Mouse (Mus musculus): ENCODE results near the gene Rcn3. TPM values are rescaled to one million over a fixed set of nuclear protein-coding genes. Genes with fewer than 3 reads are reported as not detected.

The Rcn3 gene
- total and polyA plus RNA-seq, 3 experiments: 16.0 to 43.0 TPM; not detected in 1

- no peak overlapping the region for H3K4me3 ChIP-seq (ENCODE audit: control insufficient read depth in 1 of 2, insufficient read depth in 1 of 2, low read depth in 2 of 2, low read length in 2 of 2)
- TF ChIP-seq POLR2A (IDR thresholded peaks at IDR 0.05; ENCODE audit: control insufficient read depth in 1 of 2, insufficient read depth in 1 of 2, low read depth in 1 of 2, low read length in 2 of 2, poor library complexity in 1 of 2) (no peak), MAX (IDR thresholded peaks at IDR 0.05; ENCODE audit: low read length) (no peak), SMC3 (IDR thresholded peaks at IDR 0.05; ENCODE audit: low read depth, low read length) (no peak), ZNF384 (IDR thresholded peaks at IDR 0.05; ENCODE audit: low read depth, low read length) (no peak), MYC (IDR thresholded peaks at IDR 0.05; ENCODE audit: low read depth, low read length) (no peak), ETS1 (IDR thresholded peaks at IDR 0.05; ENCODE audit: low read depth, low read length) (no peak)
- H3K27me3 ChIP-seq (ENCODE audit: control insufficient read depth in 1 of 2, insufficient read depth in 2 of 2, low read length in 2 of 2): no peaks in the 10 kb centered on the region
- no peak for DNase-seq (ENCODE audit: low read depth, low spot score)
- H3K9me3 ChIP-seq (replicated peaks; ENCODE audit: insufficient read depth, low read length): no peaks in the 10 kb centered on the region
- H3K4me1 ChIP-seq (ENCODE audit: control insufficient read depth in 1 of 2, insufficient read depth in 2 of 2, low read length in 2 of 2): peaks cover 3 to 9% of the 10 kb centered on the region in 2 experiments; a peak in 3 of 4 replicates
- no peak overlapping the region for H3K27ac ChIP-seq (ENCODE audit: control insufficient read depth, low read depth, low read length)
- peaks cover 10% of the 10 kb centered on the region for H3K79me2 ChIP-seq (ENCODE audit: control insufficient read depth, insufficient read depth, low read length, poor library complexity)
- no peak overlapping the region for H3K9ac ChIP-seq (ENCODE audit: control insufficient read depth, low read depth, low read length, poor library complexity, severe bottlenecking)
- H3K36me3 ChIP-seq (ENCODE audit: control insufficient read depth in 1 of 2, insufficient read depth in 2 of 2, low read length in 2 of 2): peaks cover 3 to 5% of the 10 kb centered on the region in 2 experiments
Measured at GRCm38 (mm10) chr7:45046853-45047350, 45.1 kb downstream of the Rcn3 start.

GRCm38 (mm10) chr7:45045741-45046140 lies 46.3 kb downstream of the Rcn3 start:
- Histone ChIP-seq H3K27ac (ENCODE audit: control insufficient read depth, low read depth, low read length) (no peak overlapping the region), H3K9ac (ENCODE audit: control insufficient read depth, low read depth, low read length, poor library complexity, severe bottlenecking) (no peak overlapping the region), H3K4me3 (ENCODE audit: control insufficient read depth in 1 of 2, insufficient read depth in 1 of 2, low read depth in 2 of 2, low read length in 2 of 2) (no peak overlapping the region), H3K36me3 (ENCODE audit: control insufficient read depth in 1 of 2, insufficient read depth in 2 of 2, low read length in 2 of 2) (peaks cover 0 to 5% of the 10 kb centered on the region in 2 experiments; a peak in 3 of 4 replicates), H3K4me1 (ENCODE audit: control insufficient read depth in 1 of 2, insufficient read depth in 2 of 2, low read length in 2 of 2) (no peaks in the 10 kb centered on the region), H3K27me3 (ENCODE audit: control insufficient read depth in 1 of 2, insufficient read depth in 2 of 2, low read length in 2 of 2) (no peaks in the 10 kb centered on the region), H3K79me2 (ENCODE audit: control insufficient read depth, insufficient read depth, low read length, poor library complexity) (0 out of 2 replicates have a peak, but pooled peaks cover 1% of the 10 kb centered on the region), H3K9me3 (replicated peaks; ENCODE audit: insufficient read depth, low read length) (no peaks in the 10 kb centered on the region)
- no peak for DNase-seq (ENCODE audit: low read depth, low spot score)
- TF ChIP-seq SIN3A (IDR thresholded peaks at IDR 0.05; ENCODE audit: low read length) (no peak), MAZ (IDR thresholded peaks at IDR 0.05; ENCODE audit: low read depth, low read length) (no peak), BHLHE40 (IDR thresholded peaks at IDR 0.05; ENCODE audit: borderline replicate concordance, low read depth, low read length) (no peak)

GRCm38 (mm10) chr7:45043307-45043706 lies 48.7 kb downstream of the Rcn3 start:
- Histone ChIP-seq H3K36me3 (ENCODE audit: control insufficient read depth in 1 of 2, insufficient read depth in 2 of 2, low read length in 2 of 2) (peaks cover 0 to 5% of the 10 kb centered on the region in 2 experiments; a peak in 2 of 4 replicates), H3K4me1 (ENCODE audit: control insufficient read depth in 1 of 2, insufficient read depth in 2 of 2, low read length in 2 of 2) (no peaks in the 10 kb centered on the region), H3K9ac (ENCODE audit: control insufficient read depth, low read depth, low read length, poor library complexity, severe bottlenecking) (no peak overlapping the region), H3K27ac (ENCODE audit: control insufficient read depth, low read depth, low read length) (no peak overlapping the region), H3K4me3 (ENCODE audit: control insufficient read depth in 1 of 2, insufficient read depth in 1 of 2, low read depth in 2 of 2, low read length in 2 of 2) (no peak overlapping the region), H3K79me2 (ENCODE audit: control insufficient read depth, insufficient read depth, low read length, poor library complexity) (no peaks in the 10 kb centered on the region), H3K9me3 (replicated peaks; ENCODE audit: insufficient read depth, low read length) (no peaks in the 10 kb centered on the region), H3K27me3 (ENCODE audit: control insufficient read depth in 1 of 2, insufficient read depth in 2 of 2, low read length in 2 of 2) (no peaks in the 10 kb centered on the region)
- no peak for DNase-seq (ENCODE audit: low read depth, low spot score)
- TF ChIP-seq MYC (IDR thresholded peaks at IDR 0.05; ENCODE audit: low read depth, low read length): no peak
- TF ChIP-seq TBP (IDR thresholded peaks at IDR 0.05; ENCODE audit: low read depth, low read length): no peak
- TF ChIP-seq MAZ (IDR thresholded peaks at IDR 0.05; ENCODE audit: low read depth, low read length): no peak
- TF ChIP-seq NRF1 (IDR thresholded peaks at IDR 0.05; ENCODE audit: insufficient read depth, low read depth, low read length, poor library complexity, severe bottlenecking): no peak
- TF ChIP-seq USF1 (IDR thresholded peaks at IDR 0.05; ENCODE audit: low read depth, low read length): no peak
- no peak for TF ChIP-seq ELF1 (IDR thresholded peaks at IDR 0.05; ENCODE audit: low read depth, low read length)
- TF ChIP-seq ZC3H11A (IDR thresholded peaks at IDR 0.05; ENCODE audit: low read depth, low read length): no peak
- no peak for TF ChIP-seq HCFC1 (IDR thresholded peaks at IDR 0.05; ENCODE audit: low read depth, low read length)
- TF ChIP-seq POLR2A (IDR thresholded peaks at IDR 0.05; ENCODE audit: control insufficient read depth in 1 of 2, insufficient read depth in 1 of 2, low read depth in 1 of 2, low read length in 2 of 2, poor library complexity in 1 of 2): no peak
- TF ChIP-seq EP300 (IDR thresholded peaks at IDR 0.05; ENCODE audit: low read depth in 1 of 2, low read length in 2 of 2): no peak
- TF ChIP-seq ZNF384 (IDR thresholded peaks at IDR 0.05; ENCODE audit: low read depth, low read length): no peak
- TF ChIP-seq MYB (IDR thresholded peaks at IDR 0.05; ENCODE audit: low read depth, low read length): no peak
- no peak for TF ChIP-seq KAT2A (conservative IDR thresholded peaks at IDR 0.05; ENCODE audit: low read depth, low read length)
- TF ChIP-seq ETS1 (IDR thresholded peaks at IDR 0.05; ENCODE audit: low read depth, low read length): no peak
- TF ChIP-seq E2F4 (IDR thresholded peaks at IDR 0.05; ENCODE audit: borderline replicate concordance, low read depth, low read length): no peak
- no peak for TF ChIP-seq RCOR1 (IDR thresholded peaks at IDR 0.05; ENCODE audit: low read depth, low read length)
- TF ChIP-seq SIN3A (IDR thresholded peaks at IDR 0.05; ENCODE audit: low read length): no peak
- TF ChIP-seq NELFE (IDR thresholded peaks at IDR 0.05; ENCODE audit: low read depth, low read length): no peak
- no peak for TF ChIP-seq ZKSCAN1 (IDR thresholded peaks at IDR 0.05; ENCODE audit: low read depth, low read length)

All from MEL (cell line).